Mouse (Mus musculus) stomach, postnatal 0 days (tissue): Measurements from ENCODE around the gene Rab11fip5.

ENCODE experiments used
- CTCF ChIP-seq: IDR thresholded peaks from 2 replicates; pipeline ENCODE4 v1.5.1; 2016; ENCODE audit warnings: antibody characterized with exemption, low read depth, mild to moderate bottlenecking, moderate library complexity
- EP300 ChIP-seq: optimal IDR thresholded peaks from 2 replicates; pipeline ENCODE3; 2016; ENCODE audit warnings: antibody characterized with exemption

DNA sequence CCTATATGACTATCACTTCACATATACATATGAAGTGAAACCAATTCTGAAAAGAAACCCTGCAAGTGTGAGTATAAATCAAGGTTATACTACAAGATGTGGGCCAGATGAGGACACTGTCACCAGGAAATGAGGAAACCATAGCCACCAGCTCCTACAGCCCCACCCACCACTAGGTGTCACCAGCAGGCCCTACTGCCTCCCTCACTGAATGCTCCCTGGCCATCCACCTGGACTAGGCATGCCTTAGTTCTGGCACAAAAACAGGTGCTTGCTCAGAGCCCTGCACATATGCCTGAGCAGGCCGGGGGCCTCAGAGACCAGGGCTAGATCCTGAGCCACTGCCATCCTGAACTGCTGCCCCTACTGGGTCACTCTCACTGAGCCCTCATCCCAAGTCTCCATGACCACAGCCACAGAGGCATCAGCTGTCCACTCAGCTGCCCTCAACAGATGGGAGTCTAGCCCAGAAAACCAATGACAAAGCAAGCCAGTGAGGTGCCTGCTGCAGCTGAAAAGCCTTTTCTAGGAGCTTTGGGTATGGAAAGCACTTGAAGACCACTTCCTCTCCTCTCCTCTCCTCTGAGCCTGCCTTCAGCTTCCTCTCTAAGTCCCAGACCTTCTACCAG lies 35.0 kb downstream of the Rab11fip5 start:
- TF ChIP-seq CTCF (peak; percentile 77), EP300 (no peak)
